Mouse (Mus musculus): ENCODE measurements around the gene 2700049A03Rik. TPM values are rescaled to one million over a fixed set of nuclear protein-coding genes. Genes with fewer than 3 reads are reported as not detected.

2700049A03Rik gene
- total and polyA plus RNA-seq, 2 experiments from 2014 or later: 3.7 to 5.8 TPM

- Histone ChIP-seq H3K27me3 (ENCODE audit: control insufficient read depth, insufficient read depth, low read length) (no peaks in the 10 kb centered on the region), H3K4me2 (ENCODE audit: low read depth, low read length) (no peak overlapping the region), H3K9ac (replicated peaks; ENCODE audit: low read depth, low read length) (no peak overlapping the region), H3K27ac (ENCODE audit: low read depth) (no peak overlapping the region), H3K9me3 (replicated peaks; ENCODE audit: control insufficient read depth, low read length) (no peaks in the 10 kb centered on the region; the same call in 1 of the 2 replicates), H3K36me3 (replicated peaks; ENCODE audit: control insufficient read depth, insufficient read depth, low read length) (peaks cover 22% of the 10 kb centered on the region), H3K4me3 (ENCODE audit: low read depth, low read length) (no peak overlapping the region), H3K4me1 (ENCODE audit: control insufficient read depth, insufficient read depth) (no peaks in the 10 kb centered on the region)
- WGBS: 70% methylated on average over 11 of the region's 11 CpGs
- no peak for ATAC-seq (ENCODE audit: insufficient read depth, low read depth)
- TF ChIP-seq CTCF (IDR thresholded peaks at IDR 0.05; ENCODE audit: low read depth) (no peak), EP300 (IDR thresholded peaks at IDR 0.05; ENCODE audit: low read depth) (no peak)
- no peak for DNase-seq (ENCODE audit: low spot score)
These were observed 108.2 kb downstream of the 2700049A03Rik start for GRCm38 (mm10) chr12:71244766-71245390.

GRCm38 (mm10) chr12:71247191-71247590 is 110.5 kb downstream of the 2700049A03Rik start:
- Histone ChIP-seq H3K4me2 (ENCODE audit: low read depth, low read length) (no peak overlapping the region), H3K4me1 (ENCODE audit: control insufficient read depth, insufficient read depth) (no peaks in the 10 kb centered on the region), H3K9ac (replicated peaks; ENCODE audit: low read depth, low read length) (no peak overlapping the region), H3K9me3 (replicated peaks; ENCODE audit: control insufficient read depth, low read length) (no peaks in the 10 kb centered on the region; the same call in 1 of the 2 replicates), H3K36me3 (replicated peaks; ENCODE audit: control insufficient read depth, insufficient read depth, low read length) (peaks cover 20% of the 10 kb centered on the region), H3K4me3 (ENCODE audit: low read depth, low read length) (no peak overlapping the region), H3K27me3 (ENCODE audit: control insufficient read depth, insufficient read depth, low read length) (no peaks in the 10 kb centered on the region), H3K27ac (ENCODE audit: low read depth) (no peak overlapping the region)
- WGBS: 59% methylated on average over 8 of the region's 8 CpGs
- no peak for TF ChIP-seq CTCF (IDR thresholded peaks at IDR 0.05; ENCODE audit: low read depth)
- no peak for TF ChIP-seq EP300 (IDR thresholded peaks at IDR 0.05; ENCODE audit: low read depth)
- ATAC-seq (ENCODE audit: insufficient read depth, low read depth) (no peak), DNase-seq (ENCODE audit: low spot score) (no peak)

GRCm38 (mm10) chr12:71249348-71249747 is 112.7 kb downstream of the 2700049A03Rik start:
- WGBS: 51% methylated on average over 9 of the region's 9 CpGs
- no peaks in the 10 kb centered on the region for H3K36me3 ChIP-seq (replicated peaks; ENCODE audit: control insufficient read depth, insufficient read depth, low read length)
- no peak overlapping the region for H3K4me2 ChIP-seq (ENCODE audit: low read depth, low read length)
- H3K9ac ChIP-seq (replicated peaks; ENCODE audit: low read depth, low read length): no peak overlapping the region
- H3K4me3 ChIP-seq (ENCODE audit: low read depth, low read length): no peak overlapping the region
- H3K27ac ChIP-seq (ENCODE audit: low read depth): no peak overlapping the region
- DNase-seq (ENCODE audit: low spot score): no peak
- no peaks in the 10 kb centered on the region for H3K9me3 ChIP-seq (replicated peaks; ENCODE audit: control insufficient read depth, low read length)
- no peaks in the 10 kb centered on the region for H3K4me1 ChIP-seq (ENCODE audit: control insufficient read depth, insufficient read depth)
- no peak for TF ChIP-seq EP300 (IDR thresholded peaks at IDR 0.05; ENCODE audit: low read depth)
- no peak for TF ChIP-seq CTCF (IDR thresholded peaks at IDR 0.05; ENCODE audit: low read depth)
- ATAC-seq (ENCODE audit: insufficient read depth, low read depth): no peak
- H3K27me3 ChIP-seq (ENCODE audit: control insufficient read depth, insufficient read depth, low read length): no peaks in the 10 kb centered on the region

GRCm38 (mm10) chr12:71252509-71253167 is 116.0 kb downstream of the 2700049A03Rik start:
- no peak overlapping the region for H3K9ac ChIP-seq (replicated peaks; ENCODE audit: low read depth, low read length)
- no peak overlapping the region for H3K4me2 ChIP-seq (ENCODE audit: low read depth, low read length)
- no peaks in the 10 kb centered on the region for H3K36me3 ChIP-seq (replicated peaks; ENCODE audit: control insufficient read depth, insufficient read depth, low read length)
- H3K4me1 ChIP-seq (ENCODE audit: control insufficient read depth, insufficient read depth): no peaks in the 10 kb centered on the region
- H3K9me3 ChIP-seq (replicated peaks; ENCODE audit: control insufficient read depth, low read length): no peaks in the 10 kb centered on the region
- WGBS: 63% methylated on average over 11 of the region's 11 CpGs
- H3K27me3 ChIP-seq (ENCODE audit: control insufficient read depth, insufficient read depth, low read length): no peaks in the 10 kb centered on the region
- no peak overlapping the region for H3K4me3 ChIP-seq (ENCODE audit: low read depth, low read length)
- H3K27ac ChIP-seq (ENCODE audit: low read depth): no peak overlapping the region
- ATAC-seq (ENCODE audit: insufficient read depth, low read depth): no peak
- no peak for TF ChIP-seq CTCF (IDR thresholded peaks at IDR 0.05; ENCODE audit: low read depth)
- DNase-seq (ENCODE audit: low spot score): no peak

- Histone ChIP-seq H3K36me3 (replicated peaks; ENCODE audit: control insufficient read depth, insufficient read depth, low read length) (no peaks in the 10 kb centered on the region), H3K4me2 (ENCODE audit: low read depth, low read length) (no peak overlapping the region), H3K4me3 (ENCODE audit: low read depth, low read length) (no peak overlapping the region), H3K9ac (replicated peaks; ENCODE audit: low read depth, low read length) (no peak overlapping the region), H3K4me1 (ENCODE audit: control insufficient read depth, insufficient read depth) (no peaks in the 10 kb centered on the region), H3K27me3 (ENCODE audit: control insufficient read depth, insufficient read depth, low read length) (no peaks in the 10 kb centered on the region), H3K27ac (ENCODE audit: low read depth) (no peak overlapping the region), H3K9me3 (replicated peaks; ENCODE audit: control insufficient read depth, low read length) (no peaks in the 10 kb centered on the region)
- ATAC-seq (ENCODE audit: insufficient read depth, low read depth) (no peak), DNase-seq (ENCODE audit: low spot score) (no peak)
- TF ChIP-seq EP300 (IDR thresholded peaks at IDR 0.05; ENCODE audit: low read depth): no peak
- no peak for TF ChIP-seq CTCF (IDR thresholded peaks at IDR 0.05; ENCODE audit: low read depth)
- WGBS: 79% methylated on average over 7 of the region's 7 CpGs
These were observed 118.1 kb downstream of the 2700049A03Rik start for GRCm38 (mm10) chr12:71254779-71255178.

All from heart, postnatal 0 days (tissue).